In the genomic region with DNA sequence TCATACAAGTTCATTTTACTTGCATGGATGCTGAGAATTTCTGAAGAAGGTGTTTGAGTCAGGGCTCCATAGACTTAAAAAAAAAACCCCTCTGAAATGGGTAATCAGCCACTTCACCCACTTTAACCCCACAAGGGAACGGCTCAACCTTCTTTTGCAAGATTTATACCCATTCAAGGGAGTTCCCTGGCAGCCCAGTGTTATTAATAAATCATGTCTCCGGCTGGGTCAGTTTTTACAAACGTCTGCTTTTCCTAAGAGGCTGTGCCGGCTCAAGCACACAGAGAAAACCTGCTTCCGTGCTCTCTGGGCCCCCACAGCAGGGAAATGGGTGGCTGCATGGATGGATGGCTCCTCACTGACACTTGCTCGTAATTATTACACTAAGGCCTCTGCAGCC, we compare ENCODE assay signal across 17 mouse cellular contexts. TPM values are rescaled to one million over a fixed set of nuclear protein-coding genes. Genes with fewer than 3 reads are reported as not detected.
"Had no signal": no experiment of that assay in that cellular context is flagged by ENCODE, and none has a peak within 500 bp of the region (broad histone marks: within the 10 kb centered on the region; RNA-seq: fewer than 3 reads in every experiment).

No protein-coding gene starts in this region.

- H3K27ac ChIP-seq: kidney, embryonic 15.5 days; limb, embryonic 12.5 days; liver, embryonic 13.5 days; lung, embryonic 15.5 days; macrophage; midbrain, embryonic 12.5 days; neural tube, embryonic 15.5 days; stomach, postnatal 0 days had no signal

- DNase-seq: kidney, postnatal 25 days; layer of hippocampus, adult 9-11 months; layer of hippocampus, postnatal 36 days; liver; liver, embryonic 13.5 days; liver, postnatal 0 days; lung, postnatal 14 days; thymus, postnatal 4 days had no signal

- H3K36me3 ChIP-seq: kidney, embryonic 15.5 days; limb, embryonic 12.5 days; liver, embryonic 13.5 days; lung, embryonic 15.5 days; midbrain, embryonic 12.5 days; neural tube, embryonic 15.5 days had no signal

- H3K9ac ChIP-seq: kidney, embryonic 15.5 days; limb, embryonic 12.5 days; liver, embryonic 13.5 days; liver, postnatal 0 days; lung, embryonic 15.5 days; midbrain, embryonic 12.5 days; neural tube, embryonic 15.5 days had no signal

- H3K4me3 ChIP-seq: kidney, embryonic 15.5 days; limb, embryonic 12.5 days; liver, embryonic 13.5 days; lung, embryonic 15.5 days; megakaryocyte, embryonic 14.5 days; midbrain, embryonic 12.5 days; neural tube, embryonic 15.5 days had no signal

- H3K27me3 ChIP-seq: lung, embryonic 15.5 days had no signal

- H3K4me2 ChIP-seq: kidney, embryonic 15.5 days; limb, embryonic 12.5 days; liver, embryonic 13.5 days; lung, embryonic 15.5 days; midbrain, embryonic 12.5 days; neural tube, embryonic 15.5 days had no signal

- ATAC-seq: liver, postnatal 0 days; midbrain, embryonic 16.5 days had no signal

- H3K9me3 ChIP-seq: kidney, embryonic 15.5 days; limb, embryonic 12.5 days; liver, embryonic 13.5 days; lung, embryonic 15.5 days; midbrain, embryonic 12.5 days; neural tube, embryonic 15.5 days had no signal

- H3K4me1 ChIP-seq: liver, embryonic 13.5 days had no signal

RNA-seq across cellular contexts. Expression of gene Cdhr3, which starts 59.5 kb away (rescaled TPM):
- polyA plus RNA-seq: limb, embryonic 12.5 days; liver, embryonic 13.5 days; liver, postnatal 0 days; macrophage had no signal
